Mouse (Mus musculus) bone marrow, adult 2 months (tissue): ENCODE data around the gene Arhgap24.

ENCODE experiments used
- CTCF ChIP-seq: fragments of 200-500 bp; IDR thresholded peaks from 2 replicates; pipeline ENCODE4 v1.5.1; 2011; ENCODE audit warnings: low read length, control low read depth; ENCODE audit not compliant: control insufficient read depth, insufficient read depth
- POLR2A ChIP-seq: fragments of 200-500 bp; IDR thresholded peaks from 2 replicates; pipeline ENCODE4 v1.6.1; 2011; ENCODE audit warnings: low read depth, mild to moderate bottlenecking, control low read depth, low read length, borderline replicate concordance; ENCODE audit not compliant: control insufficient read depth

DNA sequence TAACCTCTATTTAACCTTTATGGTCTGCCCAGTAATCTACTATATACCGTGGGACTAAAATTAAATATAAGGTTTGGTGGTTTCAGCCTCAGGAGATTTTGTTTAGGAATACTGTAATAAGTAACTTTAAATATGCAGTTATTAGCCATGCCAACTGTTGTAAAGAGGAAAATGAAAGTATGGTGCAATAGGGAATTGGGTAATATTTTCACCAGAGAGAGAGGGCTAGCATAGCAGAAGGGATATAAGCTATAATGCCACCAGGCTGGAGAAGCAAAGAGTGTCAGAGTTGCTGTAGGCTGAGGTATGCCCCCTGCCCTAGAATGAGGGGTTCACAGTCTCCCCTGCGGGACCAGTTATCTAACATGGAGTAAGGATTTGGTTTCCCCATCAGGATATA, 90.3 kb downstream of the Arhgap24 start:
- TF ChIP-seq CTCF, result no peak
- TF ChIP-seq POLR2A, result no peak
